Mouse (Mus musculus) heart, postnatal 0 days (tissue): ENCODE measurements around the gene Pkp4.

Experiments used
- CTCF ChIP-seq: IDR thresholded peaks from 2 replicates; pipeline ENCODE4 v1.5.1; 2016; ENCODE audit warnings: antibody characterized with exemption, control low read depth, low read depth
- EP300 ChIP-seq: IDR thresholded peaks from 2 replicates; pipeline ENCODE4 v1.6.1; 2016; ENCODE audit warnings: antibody characterized with exemption, low read depth

DNA sequence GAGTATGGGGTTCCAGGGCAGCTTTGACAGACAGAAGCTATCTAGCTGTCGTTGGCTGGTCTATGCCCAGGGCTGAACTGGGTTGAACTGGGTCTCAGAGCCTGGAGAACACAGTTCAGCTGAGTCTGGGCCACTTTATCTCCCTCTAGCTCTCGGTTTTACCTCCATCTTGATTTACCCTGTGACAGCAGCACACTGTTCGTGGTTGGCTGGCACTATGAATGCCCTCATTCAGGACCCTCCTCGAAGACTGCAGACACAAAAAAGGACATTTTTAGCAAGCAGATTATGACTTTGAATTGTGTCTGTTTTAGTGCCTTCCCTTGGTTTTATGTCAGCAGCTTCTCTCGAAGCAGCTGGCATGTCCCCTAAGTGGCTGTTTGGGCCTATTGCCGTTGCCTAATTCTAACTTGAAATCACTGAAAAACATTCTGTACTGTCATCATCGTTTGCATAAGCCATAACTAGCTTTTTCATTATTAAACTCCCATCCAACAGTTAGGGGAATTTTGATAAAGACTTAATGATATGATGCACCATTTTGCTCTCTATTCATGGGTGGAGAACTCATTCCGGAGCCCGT is 199.2 kb downstream of the Pkp4 start:
- TF ChIP-seq EP300 (no peak), CTCF (no peak)
